In genomic region chr15:32610776-32611175, GRCm38 (mm10) we compare ENCODE assay signal across 13 mouse cellular contexts.
DNase-seq lines count a peak whose midpoint lies in the region; ATAC-seq lines count a peak whose summit lies in the region.
"Had no signal": no experiment of that assay in that cellular context is flagged by ENCODE, and none has a peak within 500 bp of the region (broad histone marks: within the 10 kb centered on the region; RNA-seq: fewer than 3 reads in every experiment).

No protein-coding gene starts in this region.

- no peaks in the 10 kb centered on the region for H3K27me3 ChIP-seq in hindbrain, embryonic 16.5 days (replicated peaks; ENCODE audit: control insufficient read depth, insufficient read depth, low read length)
- H3K27me3 ChIP-seq in hindbrain, embryonic 13.5 days: no peaks in the 10 kb centered on the region
- no peaks in the 10 kb centered on the region for H3K27me3 ChIP-seq in heart, embryonic 16.5 days (ENCODE audit: control insufficient read depth, insufficient read depth, low read length)
- H3K27me3 ChIP-seq: embryonic facial prominence, embryonic 15.5 days; heart, embryonic 13.5 days; neural tube, embryonic 13.5 days had no signal

- H3K4me1 ChIP-seq in hindbrain, embryonic 16.5 days (ENCODE audit: control insufficient read depth, insufficient read depth, low read depth, low read length): no peaks in the 10 kb centered on the region
- H3K4me1 ChIP-seq in hindbrain, embryonic 13.5 days (replicated peaks): no peaks in the 10 kb centered on the region
- H3K4me1 ChIP-seq in heart, embryonic 16.5 days (ENCODE audit: control insufficient read depth, insufficient read depth, low read length): peaks cover 19% of the 10 kb centered on the region
- H3K4me1 ChIP-seq: embryonic facial prominence, embryonic 15.5 days; neural tube, embryonic 13.5 days had no signal

- ATAC-seq in hindbrain, embryonic 16.5 days: peak; percentile 72
- ATAC-seq in hindbrain, embryonic 13.5 days (ENCODE audit: low FRiP score): no peak
- peak; percentile 70 for ATAC-seq in heart, embryonic 16.5 days (replicated peaks; ENCODE audit: extremely low read depth, insufficient read depth, low FRiP score)

- no peak overlapping the region for H3K4me3 ChIP-seq in hindbrain, embryonic 16.5 days (ENCODE audit: low read length)
- no peak overlapping the region for H3K4me3 ChIP-seq in hindbrain, embryonic 13.5 days
- H3K4me3 ChIP-seq in heart, embryonic 16.5 days (ENCODE audit: low read length): no peak overlapping the region
- H3K4me3 ChIP-seq: embryonic facial prominence, embryonic 15.5 days; heart, embryonic 13.5 days; neural tube, embryonic 13.5 days had no signal

- DNase-seq in ovary, postnatal 36 days (ENCODE audit: low spot score): peak; percentile 15
- DNase-seq in ovary, postnatal 10 days (ENCODE audit: low spot score): no peak
- peak; percentile 22 for DNase-seq in lung, postnatal 36 days
- DNase-seq in spleen, adult 18-20 months: no peak
- no peak for DNase-seq in urinary bladder, postnatal 14 days (ENCODE audit: low spot score)

- no peak overlapping the region for H3K9ac ChIP-seq in hindbrain, embryonic 16.5 days (ENCODE audit: low read depth, low read length)
- H3K9ac ChIP-seq in hindbrain, embryonic 13.5 days: no peak overlapping the region
- no peak overlapping the region for H3K9ac ChIP-seq in heart, embryonic 16.5 days (ENCODE audit: low read length)
- H3K9ac ChIP-seq: embryonic facial prominence, embryonic 15.5 days; heart, embryonic 13.5 days; neural tube, embryonic 13.5 days had no signal

- H3K9me3 ChIP-seq in hindbrain, embryonic 16.5 days (ENCODE audit: control insufficient read depth, low read length): no peaks in the 10 kb centered on the region
- H3K9me3 ChIP-seq in hindbrain, embryonic 13.5 days: no peaks in the 10 kb centered on the region
- no peaks in the 10 kb centered on the region for H3K9me3 ChIP-seq in heart, embryonic 16.5 days (replicated peaks; ENCODE audit: control insufficient read depth, low read length)
- H3K9me3 ChIP-seq: embryonic facial prominence, embryonic 15.5 days; G1E; heart, embryonic 13.5 days; neural tube, embryonic 13.5 days had no signal

- H3K4me2 ChIP-seq in hindbrain, embryonic 16.5 days (ENCODE audit: low read length): no peak overlapping the region
- no peak overlapping the region for H3K4me2 ChIP-seq in hindbrain, embryonic 13.5 days
- H3K4me2 ChIP-seq in heart, embryonic 16.5 days (ENCODE audit: low read depth, low read length): no peak overlapping the region
- H3K4me2 ChIP-seq: embryonic facial prominence, embryonic 15.5 days; heart, embryonic 13.5 days; neural tube, embryonic 13.5 days had no signal

- no peaks in the 10 kb centered on the region for H3K36me3 ChIP-seq in hindbrain, embryonic 16.5 days (ENCODE audit: control insufficient read depth, insufficient read depth, low read length)
- no peaks in the 10 kb centered on the region for H3K36me3 ChIP-seq in hindbrain, embryonic 13.5 days
- H3K36me3 ChIP-seq in heart, embryonic 16.5 days (ENCODE audit: control insufficient read depth, insufficient read depth): no peaks in the 10 kb centered on the region
- H3K36me3 ChIP-seq: G1E; heart, embryonic 13.5 days; neural tube, embryonic 13.5 days had no signal

- no peak overlapping the region for H3K27ac ChIP-seq in hindbrain, embryonic 16.5 days (ENCODE audit: low read depth, low read length)
- no peak overlapping the region for H3K27ac ChIP-seq in hindbrain, embryonic 13.5 days
- H3K27ac ChIP-seq in heart, embryonic 16.5 days (ENCODE audit: low read length): no peak overlapping the region
- H3K27ac ChIP-seq: embryonic facial prominence, embryonic 15.5 days; heart, embryonic 13.5 days; macrophage; neural tube, embryonic 13.5 days had no signal

- WGBS in hindbrain, embryonic 16.5 days: 76% methylated on average over 2 of the region's 2 CpGs
- 84% methylated on average over 2 of the region's 2 CpGs for WGBS in hindbrain, embryonic 13.5 days
- WGBS in heart, embryonic 16.5 days: 60% methylated on average over 2 of the region's 2 CpGs

Comparison
In these comparisons a context has a peak if more than half of its experiments do, and no peak if none do; other contexts are left out.
1. DNase-seq: peak in ovary, postnatal 36 days (single experiment) and lung, postnatal 36 days (single experiment); none in ovary, postnatal 10 days (single experiment), spleen, adult 18-20 months (0 of 2) and urinary bladder, postnatal 14 days (single experiment).